Mouse (Mus musculus) intestine, embryonic 16.5 days (tissue): ENCODE data around the gene Lrfn2. TPM values are rescaled to one million over a fixed set of nuclear protein-coding genes. Genes with fewer than 3 reads are reported as not detected.

ENCODE experiments used
- microRNA-seq: library from miRNA; unstranded; fragments of <30 nt; microRNA quantifications from one replicate; pipeline ENCODE4, GENCODE M21; 2016
- polyA plus RNA-seq: library from polyadenylated mRNA; unstranded; fragments of >200 nt; fragmentation: Nextera tagmentation; extraction: Ambion mirVana; gene quantifications from 2 replicates; pipeline ENCODE4 v1.2.1, GENCODE M21; 2015

The Lrfn2 gene
- polyA plus RNA-seq, 1 experiment from 2014 or later: 0.62 TPM

Small RNA genes within 50 kb of the gene (microRNA-seq; reads per million reads assigned to microRNA genes)
- gene Gm44304: not detected
